Mouse (Mus musculus) fibroblast of lung, adult 2 months (primary cell): ENCODE measurements around the gene Uhrf1bp1l.

ENCODE experiments used
- DNase-seq: peaks from one replicate; pipeline ENCODE4 v3.0.0-alpha.2; 2011; ENCODE audit warnings: low read depth

The Uhrf1bp1l gene

GRCm38 (mm10) chr10:89838834-89839233, 94.0 kb downstream of the Uhrf1bp1l start:
- no peak for DNase-seq

DNA sequence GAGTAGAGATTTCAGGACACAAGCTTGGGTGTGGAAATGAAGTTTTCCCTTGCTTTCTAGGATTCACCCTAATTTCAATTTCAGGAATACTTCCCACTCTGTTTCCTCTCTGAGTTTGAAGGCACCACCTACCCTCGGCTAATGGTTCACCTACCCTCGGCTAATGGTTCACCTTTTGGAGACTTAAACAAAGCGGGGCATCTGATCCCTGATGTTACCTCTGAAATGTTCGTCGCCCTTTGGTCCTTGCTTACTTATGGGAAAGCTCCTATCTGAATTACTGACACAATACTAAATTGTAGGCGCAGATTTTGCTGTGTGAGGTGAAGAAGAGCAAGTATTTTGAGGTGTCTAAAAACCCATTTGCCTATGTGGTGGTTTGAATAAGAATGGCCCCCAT, 106.2 kb downstream of the Uhrf1bp1l start:
- no peak for DNase-seq

GRCm38 (mm10) chr10:89855251-89855875, 110.6 kb downstream of the Uhrf1bp1l start:
- no peak for DNase-seq

DNA sequence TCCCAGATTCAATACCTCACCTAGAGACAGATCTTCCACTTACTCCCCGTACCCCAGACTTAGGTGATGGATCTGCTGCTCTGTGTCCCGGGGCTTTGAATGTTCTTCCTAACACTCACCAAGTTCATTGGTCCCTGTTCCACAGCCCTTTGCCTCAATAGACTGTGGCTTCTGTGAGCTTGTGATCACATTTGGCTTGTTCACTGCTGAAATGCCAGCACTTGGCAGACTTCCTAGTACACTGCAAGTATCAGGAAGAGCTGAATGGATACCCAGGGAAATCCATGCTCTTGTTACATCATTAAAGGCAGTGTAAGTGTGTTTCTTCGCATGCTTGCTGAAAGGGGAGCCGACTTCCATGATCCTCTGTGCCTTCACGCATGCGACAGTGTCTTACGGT, 111.5 kb downstream of the Uhrf1bp1l start:
- no peak for DNase-seq

DNA sequence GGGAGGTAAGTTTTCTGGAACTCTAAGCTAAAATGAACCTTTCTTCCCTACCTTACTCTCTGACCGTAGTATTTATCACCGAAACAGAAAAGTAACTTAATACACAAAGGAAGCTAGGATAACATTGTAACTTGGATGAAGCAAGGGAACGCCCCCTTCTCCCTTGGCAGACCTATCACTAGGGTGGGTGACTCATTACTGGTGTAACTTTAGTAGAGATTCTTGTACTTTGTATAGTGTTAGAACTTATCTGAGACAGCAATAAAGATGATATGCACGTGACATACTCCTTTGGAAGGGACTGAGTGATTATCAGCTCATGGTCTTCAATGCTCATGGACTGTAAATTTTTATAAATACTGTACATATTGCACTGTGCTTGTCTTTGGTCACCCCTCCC, 123.4 kb downstream of the Uhrf1bp1l start:
- DNase-seq: no peak

DNA sequence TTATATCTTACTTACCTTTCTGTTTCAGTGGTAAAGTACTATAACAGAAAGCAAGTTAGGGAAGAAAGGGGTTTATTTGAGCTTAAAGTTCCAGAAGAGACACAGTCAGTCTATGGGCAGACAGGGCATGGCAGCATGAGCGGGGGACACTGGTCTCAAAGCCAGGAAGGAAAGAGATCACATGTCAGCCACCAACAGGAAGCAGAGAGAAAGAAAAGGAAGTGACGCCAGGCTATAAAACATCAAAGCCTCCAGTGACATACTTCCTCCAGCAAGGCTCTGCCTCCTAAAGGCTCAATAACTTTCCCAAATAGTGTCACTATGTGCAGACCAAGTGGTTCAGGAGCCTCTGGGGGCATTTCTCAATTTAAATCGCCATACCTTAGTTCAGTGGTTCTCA, 124.0 kb downstream of the Uhrf1bp1l start:
- no peak for DNase-seq
